Mouse (Mus musculus) forebrain, embryonic 14.5 days (tissue): Measurements from ENCODE around the gene Vmn2r62. TPM values are rescaled to one million over a fixed set of nuclear protein-coding genes. Genes with fewer than 3 reads are reported as not detected.
"Not testable (repeated sequence)": the region's sequence is repeated elsewhere in the genome, so short reads cannot be mapped to it uniquely, and the experiment has no call there.

Experiments
- ATAC-seq: fragments of 200-750 bp; cut with Nextera tagmentation; 2 replicates; pipeline ENCODE4 v1.8.0; 2017; ENCODE audit warnings: mild to moderate bottlenecking, moderate library complexity
- DNase-seq: peaks from one replicate; pipeline ENCODE4 v3.0.0-alpha.2; 2015; ENCODE audit warnings: low spot score
- H3K27ac ChIP-seq: fragments of 300-500 bp; sonication (generic); 2 replicates; pipeline ENCODE4 v1.5.1; 2014; ENCODE audit warnings: low read depth, mild to moderate bottlenecking, control low read depth, low read length, moderate library complexity
- H3K27me3 ChIP-seq: fragments of 300-500 bp; sonication (generic); replicated peaks from 2 replicates; pipeline ENCODE4 v1.6.1; 2014; ENCODE audit warnings: low read length, control low read depth, mixed read lengths; ENCODE audit not compliant: control insufficient read depth, insufficient read depth
- H3K36me3 ChIP-seq: fragments of 300-500 bp; sonication (generic); 2 replicates; pipeline ENCODE4 v1.6.1; 2014; ENCODE audit warnings: low read length, control low read depth; ENCODE audit not compliant: control insufficient read depth, insufficient read depth
- H3K4me1 ChIP-seq: fragments of 300-500 bp; sonication (generic); 2 replicates; pipeline ENCODE4 v1.6.1; 2014; ENCODE audit warnings: antibody characterized with exemption, low read length, control low read depth; ENCODE audit not compliant: control insufficient read depth, insufficient read depth
- H3K4me2 ChIP-seq: fragments of 300-500 bp; sonication (generic); 2 replicates; pipeline ENCODE4 v1.6.1; 2014; ENCODE audit warnings: mild to moderate bottlenecking, control low read depth, low read length
- H3K4me3 ChIP-seq: fragments of 300-500 bp; sonication (generic); 2 replicates; pipeline ENCODE4 v1.5.1; 2014; ENCODE audit warnings: low read depth, low read length, control low read depth
- H3K9ac ChIP-seq: fragments of 300-500 bp; sonication (generic); 2 replicates; pipeline ENCODE4 v1.6.1; 2014; ENCODE audit warnings: mild to moderate bottlenecking, low read length, control low read depth, moderate library complexity
- H3K9me3 ChIP-seq: fragments of 300-500 bp; sonication (generic); replicated peaks from 2 replicates; pipeline ENCODE4 v1.6.1; 2016; ENCODE audit warnings: low read length, control low read depth, mixed read lengths; ENCODE audit not compliant: control insufficient read depth
- WGBS: fragments of 180-500 bp; shearing (Covaris S2); extraction: QIAGEN DNeasy Blood & Tissue Kit; methylation state at CpG from one replicate; pipeline ENCODE4 v1.1.7; 2014; 5-methylcytosine and 5-hydroxymethylcytosine counted together
- polyA plus RNA-seq: library from polyadenylated mRNA; unstranded; fragments of >200 nt; fragmentation: Nextera tagmentation; extraction: Ambion mirVana; gene quantifications from 2 replicates; pipeline ENCODE4 v1.2.1, GENCODE M21; 2014

The Vmn2r62 gene
- polyA plus RNA-seq, result not detected in 2 replicates

DNA sequence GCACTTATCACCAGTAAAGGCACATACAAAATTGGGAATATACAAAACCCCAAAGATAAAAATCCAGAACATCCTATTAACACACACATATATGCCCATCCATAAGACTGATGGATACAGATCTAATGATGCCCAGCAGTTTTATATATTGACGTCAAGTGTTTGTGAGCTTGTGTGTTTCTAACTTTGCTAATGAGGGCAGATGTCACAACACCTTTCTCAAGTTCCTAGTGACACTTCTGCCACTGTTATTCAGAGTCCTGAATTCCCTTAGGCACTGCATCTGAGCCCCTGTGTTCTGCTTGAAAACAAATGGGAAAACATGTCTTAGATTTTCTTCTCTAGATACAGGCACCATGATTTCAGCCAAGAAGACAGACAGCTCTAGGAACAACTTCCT is at the start of gene Vmn2r62:
Vmn2r62 (minus strand) TSS at position 101 of the 400 bp plus-strand sequence.
- ATAC-seq, DNase-seq, H3K9me3 ChIP-seq, H3K4me3 ChIP-seq, H3K9ac ChIP-seq, H3K36me3 ChIP-seq, H3K4me2 ChIP-seq, H3K27me3 ChIP-seq, H3K27ac ChIP-seq, H3K4me1 ChIP-seq: not testable (repeated sequence)
- no CpG with 5 or more reads among the region's 1 CpGs for WGBS

DNA sequence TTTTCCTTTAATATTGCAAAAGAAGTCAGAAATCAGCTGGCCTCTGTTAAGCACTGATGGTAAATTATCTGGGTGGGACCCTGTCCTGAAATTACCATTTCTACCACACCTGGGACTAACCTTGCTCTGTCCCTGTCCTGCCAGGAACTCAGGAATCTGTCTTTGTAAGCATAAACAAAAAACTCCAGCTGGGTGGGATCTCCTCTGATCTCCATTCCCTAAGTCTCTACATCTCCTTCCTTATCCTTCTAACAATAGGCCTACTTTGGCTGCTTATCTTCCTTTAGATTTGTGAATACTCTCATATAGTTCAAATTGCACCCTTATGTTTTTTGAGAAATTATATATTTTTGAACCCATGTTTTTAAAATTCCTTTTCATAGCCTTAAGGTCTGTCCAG is 45.0 kb upstream of the Vmn2r62 start:
- not testable (repeated sequence) for H3K4me1 ChIP-seq, H3K36me3 ChIP-seq, H3K4me3 ChIP-seq, DNase-seq, H3K9me3 ChIP-seq, H3K27me3 ChIP-seq, H3K4me2 ChIP-seq, H3K9ac ChIP-seq, H3K27ac ChIP-seq, ATAC-seq

DNA sequence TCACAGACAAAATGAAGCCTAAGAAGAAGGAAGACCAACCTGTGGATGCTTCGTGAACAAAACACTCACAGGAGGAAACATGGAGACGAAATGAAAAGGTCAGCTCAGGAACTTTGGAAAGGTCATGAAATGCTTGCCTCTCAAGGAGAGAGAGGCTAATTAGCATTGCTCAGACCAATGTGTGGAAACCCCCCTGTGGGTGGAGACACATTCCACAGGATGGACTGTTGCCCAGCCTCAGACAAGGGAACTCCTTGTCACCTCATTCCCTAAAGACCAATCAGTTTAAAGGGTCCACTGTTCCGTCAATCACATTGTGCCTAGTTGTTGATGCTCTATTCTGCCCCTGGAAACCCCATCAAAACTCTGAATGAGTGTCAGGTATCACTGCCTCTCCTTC is 38.9 kb upstream of the Vmn2r62 start:
- DNase-seq, result no peak
- no peaks in the 10 kb centered on the region for H3K27me3 ChIP-seq
- WGBS, result 79% methylated on average over 3 of the region's 3 CpGs
- H3K4me2 ChIP-seq, result no peak overlapping the region
- no peak overlapping the region for H3K9ac ChIP-seq
- no peak for ATAC-seq
- 0 out of 2 replicates have a peak, but pooled peaks cover 3% of the 10 kb centered on the region for H3K9me3 ChIP-seq
- no peak overlapping the region for H3K4me3 ChIP-seq
- no peaks in the 10 kb centered on the region for H3K4me1 ChIP-seq
- H3K36me3 ChIP-seq, result no peaks in the 10 kb centered on the region
- H3K27ac ChIP-seq, result no peak overlapping the region

DNA sequence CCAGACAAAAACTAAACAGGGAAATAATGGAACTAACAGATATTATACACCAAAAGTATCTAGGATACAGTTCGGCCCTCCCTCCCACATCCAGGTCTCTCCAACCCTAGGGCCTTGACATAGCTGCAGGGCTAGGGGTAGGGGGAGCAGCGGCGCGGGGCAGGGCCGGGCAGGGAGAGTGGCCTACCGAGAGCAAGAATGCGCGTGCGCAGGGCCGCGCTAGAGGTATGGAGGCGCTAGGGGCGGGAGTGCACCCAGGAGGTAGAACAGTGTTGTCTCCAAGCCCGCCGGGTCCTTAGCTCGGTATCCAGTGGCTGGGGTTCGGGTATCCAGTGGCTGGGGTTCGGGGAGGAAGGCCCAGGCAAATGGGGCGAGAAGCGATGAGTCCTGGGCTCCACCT is 43.5 kb downstream of the Vmn2r62 start:
- H3K9me3 ChIP-seq, result no peaks in the 10 kb centered on the region
- WGBS, result 56% methylated on average over 20 of the region's 20 CpGs
- H3K9ac ChIP-seq, result no peak overlapping the region
- no peaks in the 10 kb centered on the region for H3K27me3 ChIP-seq
- no peak overlapping the region for H3K4me2 ChIP-seq
- H3K36me3 ChIP-seq, result no peaks in the 10 kb centered on the region
- no peak overlapping the region for H3K27ac ChIP-seq
- ATAC-seq, result no peak
- H3K4me3 ChIP-seq, result no peak overlapping the region
- no peaks in the 10 kb centered on the region for H3K4me1 ChIP-seq
- DNase-seq, result no peak

DNA sequence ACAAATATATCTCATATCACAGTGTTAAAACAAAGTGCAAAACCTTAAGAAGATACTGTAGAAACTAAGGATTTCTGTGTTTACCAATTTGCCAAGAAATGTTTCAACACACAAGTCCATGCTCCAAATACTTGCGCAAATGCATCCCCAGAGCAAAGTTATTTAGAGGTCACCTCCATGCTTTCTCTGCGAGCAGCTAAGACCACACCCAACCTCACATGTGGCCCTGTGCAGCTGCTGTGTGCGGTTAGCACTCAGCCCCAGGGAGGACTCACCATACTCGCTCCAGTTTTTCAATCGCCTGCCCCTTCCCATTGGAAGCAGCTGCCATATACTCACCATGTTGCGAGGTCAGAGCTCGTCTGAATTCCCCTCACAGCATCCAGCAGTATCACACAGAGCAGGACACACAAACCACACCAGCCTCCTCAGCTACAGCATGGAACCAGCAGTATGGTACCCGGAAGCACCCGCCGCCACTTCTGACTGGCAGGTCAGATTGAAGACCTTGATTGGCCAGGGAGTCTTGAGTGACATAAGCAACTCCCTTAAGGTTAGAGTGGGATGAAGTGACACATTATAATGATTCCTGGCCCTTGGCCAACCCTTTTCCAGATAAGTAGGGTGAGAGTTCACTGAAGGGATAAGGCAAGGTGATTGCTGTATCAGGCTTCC is 54.7 kb downstream of the Vmn2r62 start:
- Histone ChIP-seq H3K4me1 (no peaks in the 10 kb centered on the region), H3K27me3 (no peaks in the 10 kb centered on the region), H3K36me3 (no peaks in the 10 kb centered on the region), H3K4me2 (no peak overlapping the region), H3K4me3 (no peak overlapping the region), H3K9ac (no peak overlapping the region), H3K27ac (no peak overlapping the region), H3K9me3 (peaks cover 17% of the 10 kb centered on the region)
- DNase-seq (no peak), ATAC-seq (no peak)
- WGBS, result 90% methylated on average over 10 of the region's 10 CpGs

DNA sequence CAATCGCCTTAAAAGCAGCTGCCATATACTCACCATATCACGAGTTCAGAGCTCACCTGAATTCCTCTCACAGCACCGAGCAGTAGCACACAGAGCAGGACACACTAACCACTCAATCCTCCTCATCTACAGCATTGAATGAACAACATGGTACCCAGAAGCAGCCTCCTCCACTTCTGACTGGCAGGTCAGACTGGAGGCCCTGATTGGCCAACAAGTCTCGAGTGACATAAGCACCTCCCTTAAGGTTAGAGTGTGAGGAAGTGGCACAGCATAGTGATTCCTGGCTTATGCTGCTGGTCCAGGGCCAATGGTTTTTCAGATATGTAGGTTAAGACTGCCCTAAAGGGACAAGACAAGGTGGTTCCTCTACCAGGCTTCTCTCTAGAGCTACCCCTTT is 66.4 kb downstream of the Vmn2r62 start, which contains the start of gene Gm17067:
Gm17067 (minus strand) TSS at position 101 of the 400 bp plus-strand sequence.
- H3K4me2 ChIP-seq, ATAC-seq, DNase-seq, H3K4me1 ChIP-seq, H3K36me3 ChIP-seq, H3K27ac ChIP-seq, H3K9ac ChIP-seq, H3K9me3 ChIP-seq, H3K27me3 ChIP-seq, H3K4me3 ChIP-seq: not testable (repeated sequence)
- WGBS, result 91% methylated on average over 4 of the region's 4 CpGs

Other genes with a start within 250 kb of the Vmn2r62 start
- gene Gm21028, start 214.9 kb downstream of the Vmn2r62 start, polyA plus RNA-seq, result not detected in 2 replicates
- 1.3 and 2.9 TPM in 2 replicates for gene Zfp977, start 201.0 kb downstream of the Vmn2r62 start, polyA plus RNA-seq
- gene Zfp976, start 150.9 kb downstream of the Vmn2r62 start, polyA plus RNA-seq, result 1.9 and 2.4 TPM in 2 replicates
- gene Zfp975, start 100.8 kb downstream of the Vmn2r62 start, polyA plus RNA-seq, result 4.6 and 6.5 TPM in 2 replicates
- not detected in 2 replicates for gene Gm17067, start 66.5 kb downstream of the Vmn2r62 start, polyA plus RNA-seq
- gene Gm2381, start 73.7 kb upstream of the Vmn2r62 start, polyA plus RNA-seq, result not detected in 2 replicates
- gene Vmn2r63, start 140.3 kb upstream of the Vmn2r62 start, polyA plus RNA-seq, result not detected in 2 replicates
- gene Gm9268, start 225.2 kb upstream of the Vmn2r62 start, polyA plus RNA-seq, result not detected in 2 replicates